Mouse (Mus musculus) limb, embryonic 14.5 days (tissue): ENCODE measurements around the gene 5330417H12Rik. TPM values are rescaled to one million over a fixed set of nuclear protein-coding genes. Genes with fewer than 3 reads are reported as not detected.

Experiments used
- ATAC-seq: fragments of 200-750 bp; cut with Nextera tagmentation; 2 replicates; pipeline ENCODE4 v1.8.0; 2017; ENCODE audit warnings: low read depth, moderate number of reproducible peaks, moderate TSS enrichment; ENCODE audit not compliant: low FRiP score
- DNase-seq: peaks from one replicate; pipeline ENCODE4 v3.0.0-alpha.2; 2015; ENCODE audit warnings: low spot score
- H3K27ac ChIP-seq: fragments of 300-500 bp; sonication (generic); replicated peaks from 2 replicates; pipeline ENCODE4 v1.5.1; 2014; ENCODE audit warnings: low read depth, mild to moderate bottlenecking, low read length, moderate library complexity, mixed read lengths
- H3K27me3 ChIP-seq: fragments of 300-500 bp; sonication (generic); 2 replicates; pipeline ENCODE4 v1.6.1; 2014; ENCODE audit warnings: low read length, mixed read lengths; ENCODE audit not compliant: control insufficient read depth, insufficient read depth
- H3K36me3 ChIP-seq: fragments of 300-500 bp; sonication (generic); 2 replicates; pipeline ENCODE4 v1.6.1; 2014; ENCODE audit warnings: mild to moderate bottlenecking, low read length, moderate library complexity, mixed read lengths; ENCODE audit not compliant: control insufficient read depth, insufficient read depth
- H3K4me1 ChIP-seq: fragments of 300-500 bp; sonication (generic); 2 replicates; pipeline ENCODE4 v1.6.1; 2014; ENCODE audit warnings: antibody characterized with exemption, low read length, mixed read lengths; ENCODE audit not compliant: control insufficient read depth, insufficient read depth
- H3K4me2 ChIP-seq: fragments of 300-500 bp; sonication (generic); replicated peaks from 2 replicates; pipeline ENCODE4 v1.6.1; 2014; ENCODE audit warnings: low read depth, mild to moderate bottlenecking, low read length, moderate library complexity; ENCODE audit not compliant: severe bottlenecking
- H3K4me3 ChIP-seq: fragments of 300-500 bp; sonication (generic); replicated peaks from 2 replicates; pipeline ENCODE4 v1.5.1; 2014; ENCODE audit warnings: low read length
- H3K9ac ChIP-seq: fragments of 300-500 bp; sonication (generic); 2 replicates; pipeline ENCODE4 v1.6.1; 2014; ENCODE audit warnings: mild to moderate bottlenecking, low read depth, low read length, moderate library complexity; ENCODE audit not compliant: severe bottlenecking
- H3K9me3 ChIP-seq: fragments of 300-500 bp; sonication (generic); 2 replicates; pipeline ENCODE4 v1.6.1; 2016; ENCODE audit warnings: low read length; ENCODE audit not compliant: control insufficient read depth
- POLR2A ChIP-seq: fragments of 200-500 bp; IDR thresholded peaks from 2 replicates; pipeline ENCODE4 v1.8.0; 2012; ENCODE audit warnings: inconsistent platforms, mild to moderate bottlenecking, moderate library complexity, borderline replicate concordance; ENCODE audit not compliant: insufficient read depth, insufficient read length; ENCODE audit errors: extremely low read depth
- WGBS: fragments of 180-500 bp; shearing (Covaris S2); extraction: QIAGEN DNeasy Blood & Tissue Kit; methylation state at CpG from one replicate; pipeline ENCODE4 v1.1.7; 2014; 5-methylcytosine and 5-hydroxymethylcytosine counted together
- polyA plus RNA-seq, 2 experiments: library from polyadenylated mRNA; depleted of rRNA in 1 of 2; stranded (reverse) in 1 of 2; unstranded in 1 of 2; fragments of >200 nt; fragmentation: Nextera tagmentation in 1 of 2; extraction: Ambion mirVana in 1 of 2; gene quantifications; 2 replicates each; pipeline versions ENCODE4 v1.2.1 to v1.2.3; 2012 to 2014

The 5330417H12Rik gene
- polyA plus RNA-seq, 2 experiments: not detected

DNA sequence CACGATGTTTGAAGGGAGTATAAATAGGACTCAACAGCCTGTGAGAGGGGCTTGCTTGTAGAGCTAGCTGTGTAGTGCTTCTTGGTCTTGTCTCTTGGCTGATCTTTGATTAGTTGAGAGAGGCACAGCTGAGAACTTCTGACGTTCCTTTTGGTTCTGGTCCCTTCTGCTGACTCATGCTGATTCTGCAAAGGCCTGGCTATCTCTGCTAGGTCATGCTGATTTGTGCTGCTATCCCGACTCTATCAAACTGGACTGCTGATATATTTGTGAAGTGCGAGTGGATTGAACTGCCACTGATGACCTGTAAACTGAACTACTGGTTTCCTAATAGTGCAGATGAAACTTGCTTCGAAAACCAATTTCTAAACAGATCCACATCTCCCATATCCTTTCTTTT lies 14.1 kb downstream of the 5330417H12Rik start:
- ATAC-seq (no peak), DNase-seq (no peak)
- Histone ChIP-seq H3K27me3 (no peaks in the 10 kb centered on the region), H3K36me3 (no peaks in the 10 kb centered on the region), H3K27ac (no peak overlapping the region), H3K4me1 (no peaks in the 10 kb centered on the region), H3K4me3 (no peak overlapping the region), H3K4me2 (no peak overlapping the region), H3K9ac (no peak overlapping the region), H3K9me3 (no peaks in the 10 kb centered on the region)
- 91% methylated on average over 5 of the region's 5 CpGs for WGBS
- no peak for TF ChIP-seq POLR2A

GRCm38 (mm10) chr7:107609622-107610255 lies 15.2 kb downstream of the 5330417H12Rik start:
- Histone ChIP-seq H3K4me2 (no peak overlapping the region), H3K4me3 (no peak overlapping the region), H3K27ac (no peak overlapping the region), H3K27me3 (no peaks in the 10 kb centered on the region), H3K36me3 (no peaks in the 10 kb centered on the region), H3K9me3 (no peaks in the 10 kb centered on the region), H3K9ac (no peak overlapping the region), H3K4me1 (no peaks in the 10 kb centered on the region)
- ATAC-seq: no peak
- TF ChIP-seq POLR2A: no peak
- DNase-seq: no peak
- WGBS: 88% methylated on average over 2 of the region's 2 CpGs

GRCm38 (mm10) chr7:107607766-107608165 lies 17.2 kb downstream of the 5330417H12Rik start:
- Histone ChIP-seq H3K4me1 (no peaks in the 10 kb centered on the region), H3K4me3 (no peak overlapping the region), H3K9ac (no peak overlapping the region), H3K4me2 (no peak overlapping the region), H3K9me3 (no peaks in the 10 kb centered on the region), H3K36me3 (no peaks in the 10 kb centered on the region), H3K27me3 (no peaks in the 10 kb centered on the region), H3K27ac (no peak overlapping the region)
- DNase-seq (no peak), ATAC-seq (no peak)
- no peak for TF ChIP-seq POLR2A
- 100% methylated on average over 1 of the region's 1 CpGs for WGBS

DNA sequence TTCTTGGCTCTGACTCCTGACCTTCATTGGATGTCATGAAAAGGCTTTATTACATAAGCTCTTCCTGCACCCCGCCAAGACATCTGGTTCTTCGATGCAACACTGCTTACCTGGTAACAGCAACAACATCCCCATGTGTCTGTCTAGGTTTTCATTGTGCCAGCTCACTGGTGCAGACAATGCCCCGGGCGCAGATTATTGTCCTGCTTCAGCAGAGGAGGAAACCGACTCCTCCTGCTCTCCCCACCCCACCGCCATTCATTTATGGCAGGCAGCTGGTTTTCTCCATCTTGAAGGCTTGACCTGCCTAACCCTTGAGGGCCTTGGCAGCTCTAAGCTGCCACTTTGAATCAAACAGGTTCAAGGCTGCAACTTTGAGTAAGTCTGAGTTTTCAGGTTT lies 22.0 kb downstream of the 5330417H12Rik start:
- TF ChIP-seq POLR2A: no peak
- no peak overlapping the region for H3K27ac ChIP-seq
- no peaks in the 10 kb centered on the region for H3K4me1 ChIP-seq
- H3K4me3 ChIP-seq: no peak overlapping the region
- no peaks in the 10 kb centered on the region for H3K9me3 ChIP-seq
- ATAC-seq (no peak), DNase-seq (no peak)
- H3K27me3 ChIP-seq: no peaks in the 10 kb centered on the region
- 54% methylated on average over 6 of the region's 6 CpGs for WGBS
- no peak overlapping the region for H3K4me2 ChIP-seq
- no peaks in the 10 kb centered on the region for H3K36me3 ChIP-seq
- H3K9ac ChIP-seq: no peak overlapping the region

DNA sequence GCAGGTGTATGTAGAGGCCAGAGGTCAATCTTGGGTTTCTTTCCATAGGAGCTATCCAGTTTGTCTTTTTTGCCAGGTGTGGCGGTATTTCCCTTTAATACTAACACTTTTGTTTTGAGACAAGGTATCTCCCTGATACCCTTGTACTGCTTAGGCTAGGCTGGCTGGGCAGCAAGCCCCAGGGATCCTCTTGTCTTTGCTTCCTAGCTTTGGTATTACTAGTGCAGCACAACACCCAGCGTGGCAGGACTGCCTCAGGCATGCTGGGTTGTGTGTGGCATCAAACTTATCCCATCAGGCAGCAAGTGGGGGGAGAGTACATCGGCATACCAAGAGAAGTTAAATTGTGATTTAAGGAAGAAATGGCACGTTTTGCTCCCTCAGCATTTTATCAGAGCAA lies 22.5 kb downstream of the 5330417H12Rik start:
- no peaks in the 10 kb centered on the region for H3K27me3 ChIP-seq
- no peaks in the 10 kb centered on the region for H3K36me3 ChIP-seq
- DNase-seq (no peak), ATAC-seq (no peak)
- no peak for TF ChIP-seq POLR2A
- WGBS: 82% methylated on average over 4 of the region's 4 CpGs
- H3K4me3 ChIP-seq: no peak overlapping the region
- H3K4me2 ChIP-seq: no peak overlapping the region
- H3K9ac ChIP-seq: no peak overlapping the region
- H3K27ac ChIP-seq: no peak overlapping the region
- no peaks in the 10 kb centered on the region for H3K4me1 ChIP-seq
- no peaks in the 10 kb centered on the region for H3K9me3 ChIP-seq
